Mouse (Mus musculus) cerebellum, postnatal 14 days (tissue): ENCODE data around the gene Bco1.

Experiments
- DNase-seq, 2 experiments: peaks; one replicate each; pipeline ENCODE4 v3.0.0; 2021; ENCODE audit warnings: mixed read lengths in 2 of 2

Bco1 gene

DNA sequence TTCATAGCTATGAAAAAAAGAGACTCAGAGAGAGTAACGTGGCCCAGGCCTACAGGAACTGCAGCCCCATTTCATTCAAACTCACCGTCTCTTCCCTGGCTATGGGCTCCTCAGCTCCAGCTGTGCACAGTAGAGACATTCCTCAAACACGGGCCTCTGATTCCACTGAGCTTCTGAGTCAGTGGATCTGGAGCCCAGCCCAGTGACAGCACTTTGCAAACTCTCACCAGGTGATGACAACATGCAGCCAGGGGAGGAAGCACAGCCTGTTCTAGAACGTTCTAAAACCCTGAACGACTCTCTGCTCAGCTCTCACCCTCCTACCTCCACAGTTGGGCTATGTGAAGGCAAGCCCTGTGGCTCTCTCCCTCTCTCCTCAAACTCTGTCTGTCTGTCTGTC lies 1.6 kb upstream of the Bco1 start:
- DNase-seq: peak in 1 of 2 experiments; percentile 16

DNA sequence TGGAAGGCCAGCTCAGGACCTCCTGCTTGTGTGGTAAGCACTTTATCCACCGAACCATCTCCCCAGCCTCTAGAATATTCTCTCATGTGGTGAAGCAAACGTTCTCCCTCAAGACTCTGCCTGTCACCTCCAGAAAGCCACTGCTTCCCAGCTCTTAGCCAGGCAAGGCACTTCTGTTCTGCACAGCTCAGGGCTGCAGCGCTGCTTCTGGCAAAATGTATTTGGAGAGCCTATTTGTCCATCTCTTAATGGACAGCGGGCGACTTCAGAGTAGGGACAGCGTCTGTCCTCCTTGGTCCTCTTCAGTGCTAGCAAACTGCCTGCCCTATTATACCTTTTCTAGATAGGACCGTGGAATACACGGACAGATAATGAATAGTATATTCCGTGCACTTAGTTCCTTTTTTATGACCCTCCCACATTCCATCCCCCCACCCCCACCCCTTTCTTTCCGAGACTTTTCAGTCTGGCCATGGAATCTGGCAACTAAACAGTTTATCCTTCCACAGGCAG lies 1.5 kb downstream of the Bco1 start:
- peak; percentile 21 to 36 for DNase-seq

DNA sequence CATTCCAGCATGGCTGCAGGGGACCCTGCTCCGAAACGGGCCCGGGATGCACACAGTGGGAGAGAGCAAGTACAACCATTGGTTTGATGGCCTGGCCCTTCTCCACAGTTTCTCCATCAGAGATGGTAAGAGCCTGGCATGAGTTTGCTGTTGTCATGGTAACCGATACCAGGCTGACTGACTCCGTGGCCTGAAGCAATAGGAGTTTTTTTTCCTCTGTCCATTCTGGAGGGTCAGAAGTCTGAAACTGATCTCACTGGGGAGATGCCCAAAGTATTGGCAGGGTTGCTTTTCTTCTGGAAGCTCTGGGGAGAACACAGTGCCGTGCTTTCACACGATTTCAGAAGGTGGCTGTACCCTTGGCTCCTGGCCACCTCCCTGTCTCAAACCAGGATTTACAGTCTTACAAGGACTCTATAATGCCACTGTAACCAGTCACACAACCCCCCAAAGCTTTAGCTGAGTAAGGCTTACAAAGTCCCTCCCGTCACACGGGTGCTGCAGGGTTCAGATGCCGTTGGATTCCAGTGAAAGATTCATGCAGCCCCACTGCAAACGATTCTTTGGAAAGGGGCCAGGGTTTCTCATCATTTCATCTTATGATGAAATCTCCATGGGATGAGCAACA lies 2.0 kb downstream of the Bco1 start:
- peak; percentile 81 for DNase-seq

DNA sequence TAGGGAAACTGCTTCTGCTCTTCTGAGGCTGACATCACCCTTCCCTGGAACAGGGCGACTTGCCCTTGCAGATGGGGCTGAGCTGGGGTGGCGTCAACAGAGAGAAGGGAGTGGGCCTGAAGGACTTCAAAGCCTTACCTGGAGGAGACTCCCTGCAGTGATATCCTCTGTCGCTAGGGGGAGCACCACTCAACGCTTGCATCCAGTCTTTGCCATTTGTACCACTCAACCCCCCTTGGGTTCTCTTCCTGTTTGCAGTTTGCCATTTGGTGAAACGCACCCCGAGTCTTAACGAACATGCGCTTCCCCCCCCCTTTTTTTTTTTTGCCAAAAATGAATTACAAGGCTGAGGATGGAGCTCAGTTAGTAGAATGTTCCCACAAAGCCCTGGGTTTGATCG lies 11.9 kb downstream of the Bco1 start:
- peak; percentile 82 to 88 for DNase-seq

DNA sequence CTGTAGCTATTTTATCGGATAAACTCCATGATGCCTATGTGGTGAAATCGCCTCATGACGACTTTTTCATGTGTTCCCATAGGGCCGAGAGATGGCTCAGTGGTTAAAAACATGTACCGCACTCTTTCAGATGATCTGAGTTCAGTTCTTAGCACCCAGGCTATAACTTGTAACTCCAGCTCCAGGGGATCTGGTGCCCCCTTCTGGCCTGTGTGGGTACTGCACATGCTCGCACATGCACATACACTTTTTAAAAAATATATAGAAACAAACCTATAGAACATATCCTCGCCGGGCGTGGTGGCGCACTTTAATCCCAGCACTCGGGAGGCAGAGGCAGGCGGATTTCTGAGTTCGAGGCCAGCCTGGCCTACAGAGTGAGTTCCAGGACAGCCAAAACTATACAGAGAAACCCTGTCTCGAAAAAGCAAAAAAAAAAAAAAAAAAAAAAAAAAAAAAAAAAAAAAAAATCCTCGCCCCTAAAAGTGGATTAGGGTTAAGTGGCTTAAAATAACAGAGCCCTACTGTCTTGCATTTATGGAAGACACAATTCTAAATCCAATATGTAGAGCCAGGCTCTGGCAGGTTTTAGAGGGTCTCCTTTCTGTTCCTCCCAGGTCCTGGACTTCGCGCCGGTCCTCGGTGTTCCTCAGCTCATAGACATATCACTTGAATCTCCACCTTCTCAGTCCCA lies 13.5 kb downstream of the Bco1 start:
- DNase-seq: no peak

DNA sequence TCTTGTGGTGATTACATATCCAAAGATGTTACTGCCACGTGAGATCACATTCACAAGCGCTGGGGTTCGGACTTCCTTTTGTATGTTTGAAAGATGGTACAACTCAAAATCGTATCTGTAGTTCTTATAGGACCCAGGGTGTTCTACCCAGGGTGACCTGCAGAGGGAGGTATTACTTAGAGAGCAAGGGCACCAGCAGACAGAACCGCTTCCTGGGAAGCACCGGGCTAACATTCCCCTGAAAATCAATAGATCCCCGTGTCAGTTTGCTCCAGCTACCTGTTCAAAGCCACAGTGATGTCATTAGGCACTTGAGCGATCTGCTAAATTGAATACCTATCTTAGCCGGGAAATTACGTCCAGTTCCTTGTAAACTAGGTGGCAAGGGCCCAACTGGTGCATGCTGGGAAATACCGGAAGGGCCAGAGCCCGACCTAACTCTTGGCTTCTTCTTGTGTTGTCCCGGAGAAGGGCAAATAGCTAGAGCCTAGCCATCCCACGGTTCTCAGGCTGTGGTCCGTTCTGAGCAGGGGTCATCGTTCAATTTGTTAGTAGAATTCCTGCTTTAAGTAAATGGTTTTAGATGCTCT lies 14.2 kb downstream of the Bco1 start:
- peak; percentile 66 to 82 for DNase-seq

DNA sequence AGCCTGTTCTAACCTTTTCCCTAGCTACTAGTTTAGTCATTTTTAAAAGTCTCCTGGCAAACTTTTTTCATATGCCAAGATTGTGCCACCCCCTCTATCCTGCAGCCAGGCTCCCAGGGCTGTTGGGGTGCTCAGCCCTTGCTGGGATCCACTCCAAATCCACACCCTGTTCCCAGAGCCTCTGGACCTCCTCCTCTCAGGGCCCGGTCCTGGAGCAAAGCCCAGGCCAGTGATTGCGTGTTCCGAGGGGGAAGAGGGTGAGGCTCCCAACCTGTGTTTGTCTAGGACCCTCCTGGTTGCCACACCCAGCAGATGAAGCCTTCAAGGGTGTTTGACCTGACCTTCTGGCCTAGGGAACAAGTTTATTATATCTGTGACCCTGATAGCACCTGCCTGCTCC lies 16.0 kb downstream of the Bco1 start:
- DNase-seq: no peak

DNA sequence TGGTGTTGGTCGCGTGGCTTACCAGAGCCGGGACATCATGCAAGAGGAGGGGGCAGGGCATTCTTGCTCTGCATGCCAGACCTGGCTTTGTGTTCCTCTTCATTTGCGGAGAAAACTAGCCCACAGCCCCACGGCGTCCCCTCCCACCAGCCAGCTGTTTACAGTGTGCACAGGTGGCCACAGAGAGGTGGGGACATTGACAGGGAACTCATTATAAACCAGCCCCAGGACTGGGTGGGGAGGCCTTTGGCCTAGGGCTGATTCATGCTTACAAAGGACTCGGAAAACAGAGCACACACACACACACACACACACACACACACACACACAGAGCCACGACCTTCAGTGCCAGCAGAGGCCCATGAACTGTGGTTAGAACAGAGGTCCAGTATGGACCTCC lies 16.6 kb downstream of the Bco1 start:
- DNase-seq: no peak

DNA sequence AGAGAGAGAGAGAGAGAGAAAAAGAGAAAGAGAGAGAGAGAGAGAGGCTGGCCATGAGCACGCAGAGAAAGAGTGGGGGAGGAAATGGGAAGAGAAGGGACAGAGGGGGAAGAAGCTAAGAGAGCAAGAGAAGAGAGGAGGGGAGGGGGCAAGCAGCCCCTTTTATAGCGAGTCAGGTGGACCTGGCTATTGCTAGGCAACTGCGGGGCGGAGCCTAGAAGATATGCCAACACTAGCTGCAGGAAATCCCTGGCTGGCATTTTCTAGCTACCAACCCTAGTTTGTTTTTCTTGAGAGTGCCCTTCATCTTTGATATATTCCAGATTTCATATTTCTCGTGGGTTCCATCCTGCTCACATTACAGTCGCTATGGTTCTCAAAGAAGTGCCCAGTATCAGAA lies 19.4 kb downstream of the Bco1 start:
- peak in 1 of 2 experiments; percentile 39 for DNase-seq

DNA sequence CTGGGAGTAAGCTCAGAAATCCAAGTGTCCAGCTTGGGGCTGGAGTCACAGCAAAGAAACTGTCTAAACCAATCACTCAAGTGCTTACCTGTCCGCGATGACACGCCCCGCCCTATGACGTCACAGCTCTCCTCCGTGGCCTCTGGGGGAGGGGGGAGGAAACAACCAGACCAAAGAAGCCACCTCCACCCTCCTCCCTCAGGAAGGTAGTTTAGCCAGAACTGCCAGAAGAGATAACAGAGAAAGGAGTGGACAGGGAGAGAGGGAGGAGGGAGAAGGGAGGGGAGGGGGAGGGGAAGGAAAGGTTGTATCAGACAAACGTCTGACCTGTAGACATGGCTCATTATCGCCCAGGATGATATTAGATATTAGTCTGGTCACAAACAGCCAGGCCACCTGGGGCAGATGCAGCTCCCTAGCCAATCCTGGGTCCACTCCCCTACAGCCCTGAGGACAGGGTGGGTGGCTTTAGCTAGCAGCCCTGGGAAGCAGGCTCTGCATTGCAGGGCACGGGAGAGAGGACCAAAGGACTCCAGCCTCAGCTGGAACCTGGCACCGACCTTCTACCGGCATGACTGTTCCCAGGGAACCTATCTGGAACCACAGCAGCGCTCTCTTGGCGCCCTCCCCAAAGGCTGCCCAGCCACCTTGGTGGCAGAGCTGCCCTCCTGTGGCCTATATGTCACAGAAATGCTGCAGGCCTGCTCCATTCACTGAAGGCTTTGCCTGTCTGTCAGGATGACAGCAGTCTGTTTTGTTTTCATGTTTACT lies 20.2 kb downstream of the Bco1 start:
- peak; percentile 61 to 65 for DNase-seq

DNA sequence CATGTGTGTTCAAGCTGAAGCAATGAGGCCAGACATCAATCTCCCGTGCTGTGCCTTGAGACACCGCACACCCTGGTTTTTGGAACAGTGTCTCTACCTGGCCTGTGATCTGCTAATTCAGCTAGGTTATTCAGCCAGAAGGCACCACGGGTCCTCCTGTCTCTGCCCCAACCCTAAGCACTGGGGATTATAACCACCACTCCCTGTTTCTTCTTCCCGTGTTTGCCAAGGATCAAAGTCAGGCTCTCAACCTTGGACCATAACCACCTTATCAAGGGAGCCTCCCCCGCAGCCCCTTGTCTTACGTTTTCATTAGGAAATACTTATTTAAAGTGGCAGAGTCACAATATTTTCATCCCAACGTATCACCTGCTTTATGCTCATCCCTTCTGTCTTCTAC lies 20.9 kb downstream of the Bco1 start:
- DNase-seq: peak in 1 of 2 experiments; percentile 30

DNA sequence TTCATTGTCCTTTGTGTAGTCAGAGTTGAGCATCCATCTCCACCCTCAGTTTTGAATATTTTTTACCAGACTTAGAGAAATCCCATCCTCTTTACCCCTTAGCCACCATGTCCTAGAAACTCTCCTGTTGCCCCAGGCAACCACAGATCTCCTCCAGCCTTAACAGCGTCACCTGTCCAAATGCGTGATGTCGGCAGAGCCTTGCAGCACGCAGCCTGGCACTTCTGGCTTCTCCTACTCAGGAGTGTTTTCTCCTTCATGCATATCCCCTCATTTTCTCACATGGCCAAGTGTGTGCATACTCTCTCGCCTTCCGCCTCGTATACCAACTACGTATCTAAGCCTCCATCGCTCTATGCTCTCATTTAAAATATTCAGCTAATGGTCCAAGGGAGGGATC lies 22.8 kb downstream of the Bco1 start:
- no peak for DNase-seq

DNA sequence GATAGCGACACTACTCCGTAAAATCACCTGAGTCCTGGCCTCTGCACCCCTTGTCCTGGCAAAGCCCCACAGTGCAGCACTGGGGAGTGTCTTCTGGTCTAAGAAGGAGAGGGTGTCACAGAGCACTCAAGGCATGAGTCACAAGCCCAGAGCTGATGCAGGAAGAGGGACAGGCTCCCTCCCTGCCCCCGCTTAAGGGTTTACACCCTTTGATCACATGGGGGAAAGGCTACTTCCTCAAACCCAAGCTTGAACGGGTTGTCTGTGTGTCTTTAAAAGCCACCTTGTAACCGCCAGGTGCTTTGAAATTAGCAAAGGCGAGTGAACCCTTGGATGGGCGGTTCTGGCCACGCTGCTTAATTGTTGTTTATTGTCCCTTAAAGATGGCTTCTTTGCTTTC lies 25.6 kb downstream of the Bco1 start:
- DNase-seq: no peak

DNA sequence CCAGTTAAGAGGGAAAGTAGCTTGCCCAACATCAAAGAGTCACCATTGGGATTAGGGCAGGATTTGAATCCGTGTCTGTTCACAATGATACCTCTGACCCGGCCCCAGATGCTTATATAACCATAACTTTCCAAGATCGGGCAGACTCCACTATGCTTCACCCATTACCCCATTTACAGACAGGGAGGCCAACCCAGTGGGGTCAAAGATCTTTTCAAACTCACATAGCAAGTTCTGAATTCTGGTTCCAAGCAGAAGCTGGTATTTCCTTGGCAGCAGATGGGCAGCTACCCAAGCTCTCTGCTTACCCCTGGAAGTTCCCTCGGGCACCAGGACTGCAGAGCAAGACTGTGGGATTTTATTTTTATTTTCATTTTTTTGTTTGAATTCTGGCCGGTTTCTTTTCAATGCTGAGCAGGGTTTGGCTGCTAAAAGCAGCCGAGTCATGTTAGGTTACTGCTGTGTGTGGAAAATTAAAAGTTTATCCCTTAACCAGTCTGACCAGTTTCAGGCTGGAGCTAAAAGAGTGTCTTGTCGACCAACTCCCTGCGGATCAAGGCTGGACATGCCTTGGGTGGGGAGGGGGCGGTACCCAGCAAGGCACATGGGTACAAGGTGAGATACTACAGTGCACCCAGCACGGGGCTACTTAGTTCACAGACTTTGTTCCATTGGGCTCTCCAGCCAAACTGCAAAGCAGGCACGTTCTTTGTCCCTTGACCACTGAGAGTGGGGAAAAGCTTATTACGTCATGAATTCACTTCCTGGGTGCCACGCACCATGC lies 28.4 kb downstream of the Bco1 start:
- DNase-seq: no peak

DNA sequence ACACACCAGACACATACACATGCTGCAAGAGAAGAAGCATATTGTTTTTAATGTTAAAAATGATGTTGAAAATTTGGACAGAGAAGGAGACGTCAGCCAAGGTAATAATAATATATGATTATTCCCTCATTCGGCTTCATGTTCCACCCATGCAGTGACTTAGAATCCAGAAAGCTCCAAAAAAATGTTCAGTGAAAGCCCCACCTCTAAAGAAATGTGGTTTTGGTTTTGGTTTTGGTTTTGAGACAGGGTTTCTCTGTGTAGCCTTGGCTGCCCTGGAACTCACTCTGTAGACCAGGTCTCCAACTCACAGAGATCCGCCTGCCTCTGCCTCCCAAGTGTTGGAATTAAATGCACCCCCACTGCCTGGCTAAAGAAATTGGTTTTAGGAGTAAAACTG lies 30.2 kb downstream of the Bco1 start:
- DNase-seq: no peak

DNA sequence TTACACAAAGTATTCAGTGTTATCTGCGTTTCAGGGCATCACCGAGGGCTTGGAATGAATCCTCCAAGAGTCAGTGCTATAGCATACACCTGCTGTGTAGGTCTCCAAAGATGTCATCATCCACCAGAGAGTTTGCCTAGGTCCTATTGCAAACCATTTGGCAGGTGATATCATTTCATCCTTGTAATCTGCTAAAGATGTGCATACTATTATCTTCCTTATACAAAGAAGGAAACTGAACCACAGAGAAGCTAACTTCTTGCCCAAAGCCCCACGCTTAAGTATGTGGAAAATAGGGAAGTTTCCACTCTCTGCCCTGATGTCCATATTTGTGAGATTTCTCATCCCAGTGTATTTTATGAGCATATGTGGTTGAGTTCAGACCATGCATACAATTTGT lies 30.8 kb downstream of the Bco1 start:
- DNase-seq: no peak

DNA sequence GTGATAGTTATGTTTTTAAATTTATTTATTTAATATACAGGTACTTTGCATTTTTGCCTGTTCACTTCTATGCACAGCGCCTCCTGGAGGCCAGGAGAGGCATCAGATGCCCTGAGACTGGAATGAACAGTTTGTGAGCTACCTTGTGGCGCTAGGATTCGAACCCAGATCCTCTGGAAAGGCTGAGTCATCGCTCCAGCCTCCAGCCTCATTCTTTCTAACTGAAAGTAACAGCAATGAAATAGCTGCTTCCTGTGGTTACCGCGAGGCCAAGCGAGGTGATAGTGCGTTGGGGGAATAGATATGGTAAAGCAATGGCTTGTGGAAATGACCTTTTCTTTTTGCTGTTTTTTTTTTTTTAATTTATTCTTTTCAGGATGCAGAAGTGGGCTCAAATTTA lies 31.4 kb downstream of the Bco1 start:
- DNase-seq: no peak

DNA sequence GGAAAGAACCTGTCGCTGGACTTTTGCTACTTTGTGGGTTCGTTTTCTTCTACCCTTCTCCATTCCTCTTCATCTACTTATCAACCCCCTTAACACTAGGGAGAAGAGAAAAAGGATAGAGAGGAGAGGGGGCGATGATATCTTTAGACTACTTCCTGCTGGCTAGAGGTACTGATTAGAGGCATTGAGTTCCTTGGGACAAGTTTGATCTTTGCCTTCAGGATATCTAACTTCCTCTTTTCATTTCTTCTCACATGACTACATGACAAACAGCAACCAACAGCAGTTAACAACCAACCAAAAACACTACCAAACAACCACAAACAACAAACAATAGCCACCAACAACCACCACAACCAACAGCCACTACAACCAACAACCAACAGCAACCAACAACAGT lies 38.0 kb downstream of the Bco1 start:
- DNase-seq: no peak

DNA sequence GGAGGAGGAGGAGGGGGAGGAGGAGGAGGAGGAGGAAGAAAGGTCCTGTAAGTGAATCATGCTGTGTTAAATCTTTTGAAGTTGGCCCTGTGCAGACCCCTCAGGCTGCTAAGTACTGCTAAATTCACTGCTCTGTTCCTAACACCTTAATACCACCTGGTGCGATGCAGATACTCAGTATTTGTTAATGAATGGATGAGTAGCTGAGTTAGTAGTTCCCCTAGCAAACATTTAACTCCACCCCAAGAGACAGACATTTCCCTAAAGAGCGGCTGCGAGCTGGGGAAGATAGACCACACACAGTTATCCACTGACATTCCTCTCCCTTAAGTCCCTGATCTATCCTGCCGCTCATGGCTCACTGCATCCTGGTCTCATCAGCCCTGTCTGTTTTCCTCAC lies 40.7 kb downstream of the Bco1 start:
- DNase-seq: no peak

DNA sequence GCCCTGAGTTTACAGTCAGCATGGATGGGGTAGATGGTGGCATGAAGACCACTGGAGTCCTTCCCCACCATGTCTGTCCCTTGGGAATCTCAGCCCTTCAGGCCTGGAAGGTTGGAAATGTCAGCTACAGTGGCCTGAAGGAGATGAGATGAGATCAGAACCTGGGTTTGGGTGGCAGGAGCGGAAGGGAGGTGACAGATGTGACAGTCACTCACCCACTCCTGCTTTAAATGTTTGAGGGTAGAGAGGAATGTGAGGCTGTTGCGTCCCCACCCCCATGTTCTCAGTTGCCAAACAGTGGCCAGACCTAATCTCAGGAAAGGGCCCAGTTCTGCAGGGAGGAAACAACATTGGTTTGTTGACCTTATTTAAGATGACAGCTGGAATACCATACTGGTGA lies 41.1 kb downstream of the Bco1 start:
- no peak for DNase-seq

DNA sequence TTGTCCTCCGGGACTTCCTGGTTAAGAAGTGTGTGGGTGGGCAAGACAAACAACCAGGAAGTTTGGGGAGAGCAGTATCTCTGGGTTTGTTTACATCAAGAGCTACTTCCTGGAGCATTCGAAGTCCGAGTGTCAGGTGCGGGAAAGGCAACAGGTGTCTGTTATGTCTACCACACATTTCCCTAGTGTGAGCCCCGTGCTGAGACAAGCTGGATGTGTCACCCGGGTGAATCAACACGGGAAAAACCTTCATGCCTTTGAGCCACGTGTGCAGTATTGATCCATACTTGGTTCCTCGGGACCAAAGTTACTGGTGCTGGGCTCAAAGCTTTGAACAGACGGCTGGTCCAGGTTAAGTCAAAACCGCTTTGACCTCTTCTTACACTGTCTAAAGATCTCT lies 41.7 kb downstream of the Bco1 start:
- DNase-seq: no peak

DNA sequence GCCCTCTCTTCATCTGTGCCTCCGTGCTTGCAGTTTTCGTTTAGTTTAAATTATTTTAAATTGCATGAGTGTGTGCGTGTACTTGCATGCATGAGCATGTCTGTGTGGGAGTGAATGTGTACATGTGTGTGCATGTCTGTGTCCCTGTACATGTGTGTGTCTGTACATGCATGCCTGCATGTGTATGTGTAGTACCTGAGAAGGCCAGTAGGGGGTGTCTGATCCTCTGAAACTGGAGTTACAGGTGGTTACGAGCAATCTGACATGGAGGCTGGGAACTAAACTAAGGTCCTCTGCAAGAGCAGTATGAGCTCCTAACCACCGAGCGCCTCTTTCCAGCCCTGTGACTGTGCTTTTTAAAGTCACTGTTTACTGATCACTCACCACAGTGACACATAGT lies 52.9 kb downstream of the Bco1 start:
- DNase-seq: peak in 1 of 2 experiments; percentile 15

DNA sequence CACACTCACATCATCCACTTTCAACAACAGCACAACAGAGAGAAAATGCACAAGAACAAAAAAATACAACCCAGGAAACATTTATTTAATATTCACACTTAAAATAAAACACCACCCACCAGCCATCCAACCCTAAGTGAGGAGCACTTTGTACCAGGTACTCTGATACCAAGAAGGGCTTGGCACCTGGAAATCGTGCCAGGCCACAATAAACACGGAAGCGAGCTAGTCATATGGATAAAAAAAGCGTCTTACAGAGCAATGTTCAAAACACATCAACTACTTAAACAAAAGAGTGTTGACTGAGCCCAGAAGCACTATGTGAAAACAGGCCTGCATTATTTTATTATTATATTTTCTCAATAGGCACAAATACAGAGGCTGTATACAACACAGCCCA lies 60.5 kb downstream of the Bco1 start:
- no peak for DNase-seq
